Mouse (Mus musculus) megakaryocyte, adult 5-6 weeks (primary cell): ENCODE measurements at regions not wholly inside any gene's neighbourhood (a gene's known extent, or its start where the extent isn't known, plus 50 kb on each side); places are given as distances from the start of the nearest gene placed in this dataset.

Source experiments
- ATAC-seq: 2 replicates; pipeline ENCODE4 v1.8.0; 2016; ENCODE audit warnings: mild to moderate bottlenecking, inconsistent platforms; ENCODE audit not compliant: poor library complexity, severe bottlenecking

GRCm38 (mm10) chr14:106593980-106594379 is 488.0 kb downstream of the Trim52 start:
- no peak for ATAC-seq

GRCm38 (mm10) chr14:106607041-106607440 is 501.0 kb downstream of the Trim52 start:
- peak; percentile 49; the same call in 1 of the 2 replicates for ATAC-seq

DNA sequence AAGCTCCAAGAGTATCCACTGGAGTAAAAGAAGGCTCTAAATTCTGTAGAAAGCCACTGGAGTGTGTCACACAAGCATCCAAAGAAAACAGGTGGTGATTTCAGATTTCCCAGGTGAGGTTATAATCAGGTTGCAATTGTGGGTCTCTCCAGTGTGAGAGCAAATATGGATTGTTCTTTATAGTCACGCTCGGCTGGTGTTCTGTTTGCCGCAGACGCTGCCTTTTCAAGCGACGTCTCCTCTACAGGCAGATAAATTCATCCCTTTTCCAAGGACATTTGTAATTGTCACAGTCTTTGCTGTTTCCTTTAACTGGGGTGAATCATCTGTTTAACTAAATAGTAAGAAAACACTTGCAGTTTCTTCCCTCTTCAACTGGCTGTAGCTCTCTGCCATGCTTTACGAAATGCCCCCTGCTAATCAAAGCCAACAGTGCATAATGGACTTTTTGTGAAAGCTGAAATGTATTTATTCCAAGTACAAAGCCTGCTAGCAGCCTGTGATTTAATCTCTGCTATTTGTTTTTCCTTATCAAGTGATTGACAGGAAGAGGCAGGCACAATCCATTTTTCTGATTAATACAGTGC is 502.4 kb downstream of the Trim52 start:
- ATAC-seq = no peak
